In genomic region chr4:97777081-97777705, GRCm38 (mm10) we compare ENCODE assay signal across 7 mouse cellular contexts. TPM values are rescaled to one million over a fixed set of nuclear protein-coding genes. Genes with fewer than 3 reads are reported as not detected.
DNase-seq lines count a peak whose midpoint lies in the region; ATAC-seq and TF ChIP-seq lines count a peak whose summit lies in the region.

No protein-coding gene starts in this region.

- H3K4me3 ChIP-seq in ES-E14 (ENCODE audit: insufficient read depth in 1 of 2, low read depth in 1 of 2, low read length in 2 of 2, poor library complexity in 1 of 2, severe bottlenecking in 1 of 2) = peak overlapping the region; percentile 64 to 69
- H3K4me3 ChIP-seq in forebrain, embryonic 10.5 days = peak overlapping the region; percentile 81
- H3K4me3 ChIP-seq in hindbrain, embryonic 13.5 days = peak overlapping the region; percentile 89
- peak overlapping the region; percentile 100 for H3K4me3 ChIP-seq in liver, adult 2 months (ENCODE audit: insufficient read depth, low read depth, low read length)
- H3K4me3 ChIP-seq in neural tube, embryonic 11.5 days (ENCODE audit: low read depth, low read length) = peak overlapping the region; percentile 97

- no peak overlapping the region for H3K27ac ChIP-seq in ES-E14 (ENCODE audit: insufficient read depth, low read depth, low read length, poor library complexity, severe bottlenecking)
- H3K27ac ChIP-seq in forebrain, embryonic 10.5 days = peak overlapping the region; percentile 95
- H3K27ac ChIP-seq in hindbrain, embryonic 13.5 days = peak overlapping the region; percentile 94
- peak overlapping the region; percentile 99 for H3K27ac ChIP-seq in liver, adult 2 months (replicated peaks; ENCODE audit: insufficient read depth, low read depth, low read length)
- peak overlapping the region; percentile 87 for H3K27ac ChIP-seq in neural tube, embryonic 11.5 days (ENCODE audit: low read depth, low read length)

- under 1% methylated on average over 58 of the region's 77 CpGs for WGBS in forebrain, embryonic 10.5 days
- under 1% methylated on average over 72 of the region's 77 CpGs for WGBS in hindbrain, embryonic 13.5 days
- 1% methylated on average over 51 of the region's 77 CpGs for WGBS in liver, adult 2 months
- WGBS in neural tube, embryonic 11.5 days = under 1% methylated on average over 32 of the region's 77 CpGs

- 0 out of 4 replicates have a peak, but pooled peaks cover 0 to 1% of the 10 kb centered on the region in 2 experiments for H3K4me1 ChIP-seq in ES-E14 (ENCODE audit: control insufficient read depth in 2 of 2, insufficient read depth in 2 of 2, low read length in 2 of 2, poor library complexity in 1 of 2)
- peaks cover 61% of the 10 kb centered on the region for H3K4me1 ChIP-seq in forebrain, embryonic 10.5 days
- peaks cover 33% of the 10 kb centered on the region for H3K4me1 ChIP-seq in hindbrain, embryonic 13.5 days (replicated peaks)
- peaks cover 14% of the 10 kb centered on the region; the same call in 1 of the 2 replicates for H3K4me1 ChIP-seq in liver, adult 2 months (ENCODE audit: control insufficient read depth, insufficient read depth, low read length)
- peaks cover 24% of the 10 kb centered on the region; the same call in 1 of the 2 replicates for H3K4me1 ChIP-seq in neural tube, embryonic 11.5 days (ENCODE audit: control insufficient read depth, insufficient read depth, low read length)

- ATAC-seq in hindbrain, embryonic 13.5 days (ENCODE audit: low FRiP score) = peak; percentile 55
- peak; percentile 32 for ATAC-seq in neural tube, embryonic 11.5 days (ENCODE audit: insufficient read depth, low FRiP score, low TSS enrichment)

- H3K36me3 ChIP-seq in ES-E14 (ENCODE audit: control insufficient read depth, insufficient read depth, low read length, poor library complexity, severe bottlenecking) = no peaks in the 10 kb centered on the region
- no peaks in the 10 kb centered on the region for H3K36me3 ChIP-seq in forebrain, embryonic 10.5 days (replicated peaks)
- no peaks in the 10 kb centered on the region for H3K36me3 ChIP-seq in hindbrain, embryonic 13.5 days
- H3K36me3 ChIP-seq in liver, adult 2 months (ENCODE audit: control insufficient read depth, insufficient read depth, low read length) = no peaks in the 10 kb centered on the region
- H3K36me3 ChIP-seq in neural tube, embryonic 11.5 days (ENCODE audit: control insufficient read depth, insufficient read depth, low read length) = no peaks in the 10 kb centered on the region

- TF ChIP-seq CTCF in liver, adult 2 months (IDR thresholded peaks at IDR 0.05; ENCODE audit: low read depth, low read length) = no peak

- in situ Hi-C loops in ES-E14 (cut with MboI; ENCODE audit: low sequenced_read_pairs in 2 of 2, unreplicated experiment in 2 of 2) = no loop called here

- peaks cover 86% of the 10 kb centered on the region for H3K27me3 ChIP-seq in forebrain, embryonic 10.5 days (ENCODE audit: poor library complexity, severe bottlenecking)
- peaks cover 31% of the 10 kb centered on the region for H3K27me3 ChIP-seq in hindbrain, embryonic 13.5 days
- no peaks in the 10 kb centered on the region for H3K27me3 ChIP-seq in liver, adult 2 months (ENCODE audit: control insufficient read depth, insufficient read depth, low read length)
- H3K27me3 ChIP-seq in neural tube, embryonic 11.5 days (ENCODE audit: control insufficient read depth, insufficient read depth, low read length) = peaks cover 9% of the 10 kb centered on the region; the same call in 1 of the 2 replicates

- peak overlapping the region; percentile 38 for H3K9ac ChIP-seq in ES-E14 (ENCODE audit: insufficient read depth, low read depth, low read length, poor library complexity, severe bottlenecking)
- peak overlapping the region; percentile 90 for H3K9ac ChIP-seq in hindbrain, embryonic 13.5 days
- peak overlapping the region; percentile 100 for H3K9ac ChIP-seq in liver, adult 2 months (ENCODE audit: low read depth, low read length)
- peak overlapping the region; percentile 98 for H3K9ac ChIP-seq in neural tube, embryonic 11.5 days (ENCODE audit: low read length)

- no peak for DNase-seq in ES-E14 (ENCODE audit: low read depth, low spot score)
- DNase-seq in adipocyte (ENCODE audit: low spot score) = peak; percentile 39
- peak; percentile 53 for DNase-seq in forebrain, embryonic 10.5 days (ENCODE audit: extremely low spot score, low spot score)
- DNase-seq in liver, adult 2 months (ENCODE audit: extremely low read depth, low read depth, low spot score) = no peak
- peak; percentile 80 for DNase-seq in neural tube, embryonic 11.5 days (ENCODE audit: low spot score)
- peak; percentile 46 for DNase-seq in thymus, postnatal 25 days

- no peak for TF ChIP-seq POLR2A in liver, adult 2 months (IDR thresholded peaks at IDR 0.05; ENCODE audit: extremely low read depth, insufficient read depth, low read length)

- peak overlapping the region; percentile 88 for H3K4me2 ChIP-seq in hindbrain, embryonic 13.5 days
- H3K4me2 ChIP-seq in neural tube, embryonic 11.5 days (ENCODE audit: low read depth) = peak overlapping the region; percentile 83

- H3K79me2 ChIP-seq in liver, adult 2 months (ENCODE audit: control insufficient read depth, insufficient read depth, low read length) = peaks cover 13% of the 10 kb centered on the region

- H3K9me3 ChIP-seq in ES-E14 (ENCODE audit: control insufficient read depth, insufficient read depth, low read depth, low read length) = no peaks in the 10 kb centered on the region
- no peaks in the 10 kb centered on the region for H3K9me3 ChIP-seq in forebrain, embryonic 10.5 days
- no peaks in the 10 kb centered on the region for H3K9me3 ChIP-seq in hindbrain, embryonic 13.5 days
- no peaks in the 10 kb centered on the region for H3K9me3 ChIP-seq in neural tube, embryonic 11.5 days (ENCODE audit: control insufficient read depth, low read length)

TF ChIP-seq in ES-E14, 5 proteins besides CTCF, POLR2A, EP300 and RAD21:
- TF ChIP-seq MAFK (IDR thresholded peaks at IDR 0.05; ENCODE audit: insufficient read depth, low read depth, low read length) (no peak), CHD2 (IDR thresholded peaks at IDR 0.05; ENCODE audit: low read depth, low read length) (no peak), ZNF384 (IDR thresholded peaks at IDR 0.05; ENCODE audit: low read depth, low read length) (no peak), ZC3H11A (IDR thresholded peaks at IDR 0.05; ENCODE audit: borderline replicate concordance, low read depth, low read length) (no peak), HCFC1 (IDR thresholded peaks at IDR 0.05; ENCODE audit: borderline replicate concordance, insufficient read depth, low read length) (no peak)
TF ChIP-seq in ES-E14: peak in this region for 0.

RNA-seq across cellular contexts. Expression of gene E130114P18Rik, which starts 0.7 kb away (rescaled TPM):
- total RNA-seq in ES-E14 (2012; rRNA removed) = not detected in 2 replicates
- polyA plus RNA-seq in forebrain, embryonic 10.5 days (2016; fragmentation: Nextera tagmentation; extraction: Ambion mirVana) = 14.3 and 21.3 TPM in 2 replicates
- 34.2 and 37.0 TPM in 2 replicates for polyA plus RNA-seq in hindbrain, embryonic 13.5 days (2015; fragmentation: Nextera tagmentation; extraction: Ambion mirVana)
- total RNA-seq in liver, adult 2 months (2014; rRNA removed) = not detected in 2 replicates
- not detected in 2 replicates for polyA plus RNA-seq in liver, adult 2 months (2012; rRNA removed)
- polyA plus RNA-seq in neural tube, embryonic 11.5 days (2014; fragmentation: Nextera tagmentation; extraction: Ambion mirVana) = 9.1 and 9.8 TPM in 2 replicates

RNA-seq across cellular contexts. Expression of gene Nfia, which starts 4.7 kb away (rescaled TPM):
- 0.26 and 0.27 TPM in 2 replicates for total RNA-seq in ES-E14 (2012; rRNA removed)
- 10.9 and 17.6 TPM in 2 replicates for polyA plus RNA-seq in forebrain, embryonic 10.5 days (2016; fragmentation: Nextera tagmentation; extraction: Ambion mirVana)
- polyA plus RNA-seq in hindbrain, embryonic 13.5 days (2015; fragmentation: Nextera tagmentation; extraction: Ambion mirVana) = 48.1 and 53.2 TPM in 2 replicates
- total RNA-seq in liver, adult 2 months (2014; rRNA removed) = 12.5 and 20.0 TPM in 2 replicates
- 31.7 and 32.2 TPM in 2 replicates for polyA plus RNA-seq in liver, adult 2 months (2012; rRNA removed)
- polyA plus RNA-seq in neural tube, embryonic 11.5 days (2014; fragmentation: Nextera tagmentation; extraction: Ambion mirVana) = 29.0 and 31.7 TPM in 2 replicates

Comparison
In these comparisons a context has a peak if more than half of its experiments do, and no peak if none do; other contexts are left out.
1. DNase-seq: peak in adipocyte (single experiment), forebrain, embryonic 10.5 days (single experiment), neural tube, embryonic 11.5 days (single experiment) and thymus, postnatal 25 days (single experiment); none in ES-E14 (single experiment) and liver, adult 2 months (single experiment).
2. H3K9ac ChIP-seq: peak in every context shown above with its lines; median percentile 100 in liver, adult 2 months; 98 in neural tube, embryonic 11.5 days; 90 in hindbrain, embryonic 13.5 days; 38 in ES-E14.
3. RNA of gene E130114P18Rik, which starts 0.7 kb away (polyA plus RNA-seq): 34.2 to 37.0 TPM in hindbrain, embryonic 13.5 days, 14.3 to 21.3 TPM in forebrain, embryonic 10.5 days and 9.1 to 9.8 TPM in neural tube, embryonic 11.5 days; not detected in liver, adult 2 months; every median in the first group is over 10 times any median in the second.
4. Peak in every context shown above with its lines, with median percentiles within 50 percentile points of each other: H3K4me3 ChIP-seq.